Mouse (Mus musculus) granulocyte monocyte progenitor cell, adult 5-6 weeks (primary cell): ENCODE data around the gene Gm12166. TPM values are rescaled to one million over a fixed set of nuclear protein-coding genes. Genes with fewer than 3 reads are reported as not detected.
"Not testable (repeated sequence)": the region's sequence is repeated elsewhere in the genome, so short reads cannot be mapped to it uniquely, and the experiment has no call there.

Source experiments
- ATAC-seq: replicated peaks from 2 replicates; pipeline ENCODE4 v1.8.0; 2016; ENCODE audit warnings: mild to moderate bottlenecking, moderate TSS enrichment, inconsistent platforms; ENCODE audit not compliant: poor library complexity, severe bottlenecking
- total RNA-seq, 2 experiments: library from RNA; stranded (forward) in 1 of 2; stranded (reverse) in 1 of 2; fragments of 200-712, 200-1000 nt in 1 of 2; fragments of >200 nt in 1 of 2; fragmentation: Nextera tagmentation in 1 of 2; gene quantifications; 2 replicates each; pipeline ENCODE4 v1.2.3; 2014 to 2017

Gene Gm12166
- total RNA-seq, 2 experiments from 2014 or later, result 11.9 to 20.7 TPM

GRCm38 (mm10) chr11:46056770-46057411, 4.8 kb upstream of the Gm12166 start:
- no peak for ATAC-seq

GRCm38 (mm10) chr11:46055896-46056769, 4.0 kb upstream of the Gm12166 start, which contains the start of gene Adam19:
TSS of gene Adam19 (plus strand) at chr11:46055992.
- peak; percentile 71 for ATAC-seq

GRCm38 (mm10) chr11:46054911-46055895, 3.1 kb upstream of the Gm12166 start:
- no peak for ATAC-seq

GRCm38 (mm10) chr11:46054311-46054710, 2.2 kb upstream of the Gm12166 start:
- ATAC-seq, result no peak

GRCm38 (mm10) chr11:46053457-46053856, 1.3 kb upstream of the Gm12166 start:
- not testable (repeated sequence) for ATAC-seq

- no peak for ATAC-seq
Observed at GRCm38 (mm10) chr11:46047264-46047663, 4.9 kb downstream of the Gm12166 start.

- ATAC-seq, result no peak
Observed at GRCm38 (mm10) chr11:46044781-46045180, 7.3 kb downstream of the Gm12166 start.

- no peak for ATAC-seq
Observed at GRCm38 (mm10) chr11:46041607-46042267, 10.4 kb downstream of the Gm12166 start.

GRCm38 (mm10) chr11:46040841-46041556, 11.1 kb downstream of the Gm12166 start:
- no peak for ATAC-seq

GRCm38 (mm10) chr11:46039335-46039734, 12.8 kb downstream of the Gm12166 start:
- no peak for ATAC-seq

GRCm38 (mm10) chr11:46038901-46039300, 13.2 kb downstream of the Gm12166 start:
- no peak for ATAC-seq

GRCm38 (mm10) chr11:46036374-46036773, 15.7 kb downstream of the Gm12166 start:
- no peak for ATAC-seq

GRCm38 (mm10) chr11:46032956-46033355, 19.2 kb downstream of the Gm12166 start:
- ATAC-seq, result no peak

- no peak for ATAC-seq
Observed at GRCm38 (mm10) chr11:46031470-46031869, 20.7 kb downstream of the Gm12166 start.

- ATAC-seq, result no peak
Observed at GRCm38 (mm10) chr11:46030026-46030425, 22.1 kb downstream of the Gm12166 start.

- ATAC-seq, result no peak
Observed at GRCm38 (mm10) chr11:46029485-46029884, 22.6 kb downstream of the Gm12166 start.

- ATAC-seq, result no peak
Observed at GRCm38 (mm10) chr11:46027952-46028814, 23.9 kb downstream of the Gm12166 start.

GRCm38 (mm10) chr11:46025962-46026392, 26.1 kb downstream of the Gm12166 start:
- no peak for ATAC-seq
